Mouse (Mus musculus) liver, embryonic 12.5 days (tissue): ENCODE results near the gene R3hdm4. TPM values are rescaled to one million over a fixed set of nuclear protein-coding genes. Genes with fewer than 3 reads are reported as not detected.

Experiments used
- ATAC-seq: fragments of 200-750 bp; cut with Nextera tagmentation; 2 replicates; pipeline ENCODE4 v1.8.0; 2017; ENCODE audit warnings: moderate number of reproducible peaks, mild to moderate bottlenecking, moderate library complexity
- H3K27ac ChIP-seq: fragments of 300-500 bp; sonication (generic); 2 replicates; pipeline ENCODE4 v1.5.1; 2016; ENCODE audit warnings: mild to moderate bottlenecking
- H3K27me3 ChIP-seq: fragments of 300-500 bp; sonication (generic); replicated peaks from 2 replicates; pipeline ENCODE4 v1.6.1; 2016; ENCODE audit warnings: mild to moderate bottlenecking, moderate library complexity
- H3K36me3 ChIP-seq: fragments of 300-500 bp; sonication (generic); 2 replicates; pipeline ENCODE4 v1.6.1; 2016; ENCODE audit warnings: mild to moderate bottlenecking, moderate library complexity
- H3K4me1 ChIP-seq: fragments of 300-500 bp; sonication (generic); 2 replicates; pipeline ENCODE4 v1.6.1; 2016
- H3K4me2 ChIP-seq: fragments of 300-500 bp; sonication (generic); 2 replicates; pipeline ENCODE4 v1.6.1; 2016; ENCODE audit warnings: mild to moderate bottlenecking, moderate library complexity
- H3K4me3 ChIP-seq: fragments of 300-500 bp; sonication (generic); 2 replicates; pipeline ENCODE4 v1.5.1; 2016; ENCODE audit warnings: mild to moderate bottlenecking, moderate library complexity
- H3K9ac ChIP-seq: fragments of 300-500 bp; sonication (generic); 2 replicates; pipeline ENCODE4 v1.6.1; 2016; ENCODE audit warnings: mild to moderate bottlenecking, moderate library complexity
- H3K9me3 ChIP-seq: fragments of 300-500 bp; sonication (generic); replicated peaks from 2 replicates; pipeline ENCODE4 v1.6.1; 2016; ENCODE audit warnings: mild to moderate bottlenecking, moderate library complexity
- WGBS: fragments of 180-500 bp; shearing (Covaris S2); methylation state at CpG from one replicate; pipeline ENCODE4 v1.1.7; 2016; ENCODE audit not compliant: insufficient replicate concordance; 5-methylcytosine and 5-hydroxymethylcytosine counted together
- polyA plus RNA-seq: library from polyadenylated mRNA; unstranded; fragments of >200 nt; fragmentation: Nextera tagmentation; extraction: Ambion mirVana; gene quantifications from 2 replicates; pipeline ENCODE4 v1.2.1, GENCODE M21; 2016

The R3hdm4 gene
- polyA plus RNA-seq, 1 experiment from 2014 or later, result 67.5 TPM

GRCm38 (mm10) chr10:79919251-79919849, 1.7 kb downstream of the R3hdm4 start:
- no peak for ATAC-seq
- Histone ChIP-seq H3K9me3 (no peaks in the 10 kb centered on the region), H3K27me3 (peaks cover 68% of the 10 kb centered on the region), H3K36me3 (no peaks in the 10 kb centered on the region), H3K4me1 (peaks cover 80% of the 10 kb centered on the region), H3K4me2 (peak overlapping the region; percentile 48), H3K27ac (no peak overlapping the region), H3K9ac (no peak overlapping the region), H3K4me3 (peak overlapping the region; percentile 19)
- 13% methylated on average over 21 of the region's 21 CpGs for WGBS

- Histone ChIP-seq H3K9me3 (no peaks in the 10 kb centered on the region), H3K27me3 (peaks cover 64% of the 10 kb centered on the region), H3K4me2 (peak overlapping the region; percentile 48), H3K4me1 (peaks cover 82% of the 10 kb centered on the region), H3K4me3 (peak overlapping the region; percentile 19; the same call in 1 of the 2 replicates), H3K27ac (no peak overlapping the region), H3K9ac (no peak overlapping the region), H3K36me3 (0 out of 2 replicates have a peak, but pooled peaks cover 1% of the 10 kb centered on the region)
- 12% methylated on average over 35 of the region's 35 CpGs for WGBS
- no peak for ATAC-seq
These were observed 2.6 kb downstream of the R3hdm4 start for GRCm38 (mm10) chr10:79918231-79919078.

- Histone ChIP-seq H3K9ac (no peak overlapping the region), H3K9me3 (no peaks in the 10 kb centered on the region), H3K27me3 (peaks cover 56% of the 10 kb centered on the region), H3K27ac (no peak overlapping the region), H3K4me2 (peak overlapping the region; percentile 98), H3K36me3 (peaks cover 8% of the 10 kb centered on the region), H3K4me3 (peak overlapping the region; percentile 81), H3K4me1 (peaks cover 88% of the 10 kb centered on the region)
- no peak for ATAC-seq
- 66% methylated on average over 5 of the region's 5 CpGs for WGBS
These were observed 3.4 kb downstream of the R3hdm4 start for GRCm38 (mm10) chr10:79917532-79918100.

GRCm38 (mm10) chr10:79916808-79917531, 4.0 kb downstream of the R3hdm4 start, which contains the start of gene Kiss1r:
Kiss1r (plus strand) TSS chr10:79916971.
- ATAC-seq, result peak; percentile 77
- WGBS, result 2% methylated on average over 42 of the region's 42 CpGs
- peak within 1 kb of the TSS; percentile 81 for H3K4me3 ChIP-seq
- H3K4me1 ChIP-seq, result peaks cover 94% of the 10 kb centered on the region
- peak within 1 kb of the TSS; percentile 98 for H3K4me2 ChIP-seq
- peak within 1 kb of the TSS; percentile 93 for H3K9ac ChIP-seq
- peaks cover 49% of the 10 kb centered on the region for H3K27me3 ChIP-seq
- peaks cover 14% of the 10 kb centered on the region for H3K36me3 ChIP-seq
- H3K9me3 ChIP-seq, result no peaks in the 10 kb centered on the region
- H3K27ac ChIP-seq, result peak within 1 kb of the TSS; percentile 92

GRCm38 (mm10) chr10:79916081-79916480, 4.9 kb downstream of the R3hdm4 start:
- H3K36me3 ChIP-seq, result peaks cover 23% of the 10 kb centered on the region
- peak overlapping the region; percentile 92 for H3K27ac ChIP-seq
- no peak for ATAC-seq
- H3K9ac ChIP-seq, result peak overlapping the region; percentile 93
- H3K4me1 ChIP-seq, result peaks cover 93% of the 10 kb centered on the region
- peak overlapping the region; percentile 98 for H3K4me2 ChIP-seq
- H3K27me3 ChIP-seq, result peaks cover 40% of the 10 kb centered on the region
- no peaks in the 10 kb centered on the region for H3K9me3 ChIP-seq
- peak overlapping the region; percentile 81 for H3K4me3 ChIP-seq
- WGBS, result 12% methylated on average over 8 of the region's 8 CpGs

- H3K9ac ChIP-seq, result peak overlapping the region; percentile 93
- H3K4me3 ChIP-seq, result peak overlapping the region; percentile 81
- 40% methylated on average over 7 of the region's 7 CpGs for WGBS
- peak overlapping the region; percentile 98 for H3K4me2 ChIP-seq
- H3K36me3 ChIP-seq, result peaks cover 31% of the 10 kb centered on the region
- ATAC-seq, result no peak
- H3K27ac ChIP-seq, result peak overlapping the region; percentile 92
- peaks cover 30% of the 10 kb centered on the region for H3K27me3 ChIP-seq
- H3K4me1 ChIP-seq, result peaks cover 83% of the 10 kb centered on the region
- H3K9me3 ChIP-seq, result no peaks in the 10 kb centered on the region
These were observed 5.9 kb downstream of the R3hdm4 start for GRCm38 (mm10) chr10:79914948-79915596.

GRCm38 (mm10) chr10:79914131-79914947, 6.7 kb downstream of the R3hdm4 start:
- Histone ChIP-seq H3K27ac (peak overlapping the region; percentile 92), H3K4me1 (peaks cover 83% of the 10 kb centered on the region), H3K4me2 (peak overlapping the region; percentile 98), H3K4me3 (peak overlapping the region; percentile 81), H3K9me3 (no peaks in the 10 kb centered on the region), H3K27me3 (peaks cover 23% of the 10 kb centered on the region), H3K9ac (peak overlapping the region; percentile 93), H3K36me3 (peaks cover 31% of the 10 kb centered on the region)
- whole genome bisulfite sequencing, result 23% methylated on average over 10 of the region's 11 CpGs
- peak; percentile 77 for ATAC-seq

GRCm38 (mm10) chr10:79912412-79912811, 8.6 kb downstream of the R3hdm4 start:
- H3K36me3 ChIP-seq, result peaks cover 31% of the 10 kb centered on the region
- H3K4me2 ChIP-seq, result no peak overlapping the region
- H3K9me3 ChIP-seq, result no peaks in the 10 kb centered on the region
- peaks cover 4% of the 10 kb centered on the region for H3K27me3 ChIP-seq
- WGBS, result 80% methylated on average over 20 of the region's 20 CpGs
- peak overlapping the region; percentile 24; the same call in 1 of the 2 replicates for H3K9ac ChIP-seq
- H3K4me3 ChIP-seq, result no peak overlapping the region
- H3K27ac ChIP-seq, result no peak overlapping the region
- peaks cover 79% of the 10 kb centered on the region for H3K4me1 ChIP-seq
- ATAC-seq, result no peak

- Histone ChIP-seq H3K27ac (peak within 1 kb of the TSS; percentile 86), H3K4me3 (no peak within 1 kb of the TSS), H3K4me2 (peak within 1 kb of the TSS; percentile 50; the same call in 1 of the 2 replicates), H3K36me3 (peaks cover 49% of the 10 kb centered on the region), H3K9ac (peak within 1 kb of the TSS; percentile 51; the same call in 1 of the 2 replicates), H3K4me1 (peaks cover 67% of the 10 kb centered on the region), H3K9me3 (no peaks in the 10 kb centered on the region), H3K27me3 (no peaks in the 10 kb centered on the region)
- WGBS, result 85% methylated on average over 4 of the region's 4 CpGs
- no peak for ATAC-seq
These were observed 10.5 kb downstream of the R3hdm4 start, which contains the start of gene Gm26602 for GRCm38 (mm10) chr10:79910556-79910955. Gm26602 (plus strand) TSS chr10:79910856.

- Histone ChIP-seq H3K36me3 (peaks cover 61% of the 10 kb centered on the region), H3K4me2 (peak overlapping the region; percentile 50), H3K4me3 (peak overlapping the region; percentile 84), H3K27me3 (no peaks in the 10 kb centered on the region), H3K4me1 (peaks cover 55% of the 10 kb centered on the region), H3K9ac (peak overlapping the region; percentile 51), H3K9me3 (no peaks in the 10 kb centered on the region), H3K27ac (peak overlapping the region; percentile 86)
- WGBS, result 24% methylated on average over 14 of the region's 14 CpGs
- ATAC-seq, result peak; percentile 66
These were observed 11.7 kb downstream of the R3hdm4 start for GRCm38 (mm10) chr10:79909092-79909922.
